Mouse (Mus musculus): ENCODE data around the gene Tdo2.

The Tdo2 gene

DNA sequence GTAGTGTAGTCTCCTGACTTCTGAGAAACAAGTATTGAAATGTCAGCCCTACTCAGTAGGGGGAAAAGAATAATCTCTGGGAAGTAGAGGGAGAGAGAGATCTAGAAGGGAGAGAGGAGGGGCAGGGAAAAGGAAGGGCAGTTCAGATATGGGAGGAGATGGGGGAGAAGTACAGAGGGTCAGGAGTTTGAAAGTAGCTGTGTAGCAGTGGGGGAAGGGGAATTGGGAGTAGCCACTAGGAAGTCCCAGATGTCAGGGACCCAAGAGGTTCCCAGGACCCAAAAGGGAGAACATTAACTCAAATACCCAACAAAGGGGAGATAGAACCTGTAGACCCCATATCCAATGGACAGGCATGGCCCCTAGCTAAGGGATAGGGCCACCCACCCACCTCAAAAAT lies at the start of gene Tdo2:
TSS of gene Tdo2 (minus strand) at position 101 of the 400 bp plus-strand sequence.
- no peak for DNase-seq

DNA sequence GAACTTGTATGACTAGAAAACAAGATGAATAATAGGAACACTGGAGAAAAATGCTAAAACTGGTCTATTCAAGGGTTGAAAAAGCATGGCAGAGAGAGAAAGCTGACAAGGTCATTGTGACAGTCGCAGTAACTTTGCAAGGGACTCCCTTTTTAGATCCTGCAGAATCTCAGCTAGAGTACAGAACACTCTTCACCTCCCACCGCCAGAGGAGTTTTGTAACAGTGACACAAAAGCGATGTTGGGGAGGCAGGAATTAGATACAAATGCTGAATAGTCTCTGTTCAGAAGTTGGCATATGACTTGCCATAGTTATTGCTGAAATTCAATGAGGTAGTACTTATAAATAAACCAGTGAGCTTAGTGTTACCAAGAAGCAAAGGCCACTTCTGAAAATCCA lies 47.1 kb upstream of the Tdo2 start:
- no peak for DNase-seq

DNA sequence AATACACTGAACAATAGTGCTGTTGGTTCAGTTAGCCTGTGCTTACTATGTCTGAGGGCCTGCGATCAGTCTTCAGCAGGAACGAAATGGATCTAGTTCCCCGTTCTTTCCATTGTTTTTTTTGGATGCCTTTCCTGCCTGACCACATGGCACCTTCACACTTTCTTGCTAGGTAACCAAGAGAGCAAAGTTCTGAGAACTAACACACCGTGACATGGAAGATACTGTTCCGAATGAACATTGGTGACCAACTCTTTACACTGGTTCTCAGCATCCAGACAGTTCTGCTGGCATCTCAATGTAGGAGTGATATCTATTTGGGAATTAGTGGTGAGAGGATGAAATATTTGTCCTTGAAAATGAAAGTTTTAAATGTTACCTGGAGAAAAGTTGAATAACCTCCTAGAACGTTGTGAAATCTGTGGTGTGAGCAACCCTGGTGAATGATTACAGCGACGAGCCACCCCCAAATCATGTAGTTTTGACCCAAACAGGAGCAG lies 46.5 kb upstream of the Tdo2 start:
- no peak for DNase-seq

DNA sequence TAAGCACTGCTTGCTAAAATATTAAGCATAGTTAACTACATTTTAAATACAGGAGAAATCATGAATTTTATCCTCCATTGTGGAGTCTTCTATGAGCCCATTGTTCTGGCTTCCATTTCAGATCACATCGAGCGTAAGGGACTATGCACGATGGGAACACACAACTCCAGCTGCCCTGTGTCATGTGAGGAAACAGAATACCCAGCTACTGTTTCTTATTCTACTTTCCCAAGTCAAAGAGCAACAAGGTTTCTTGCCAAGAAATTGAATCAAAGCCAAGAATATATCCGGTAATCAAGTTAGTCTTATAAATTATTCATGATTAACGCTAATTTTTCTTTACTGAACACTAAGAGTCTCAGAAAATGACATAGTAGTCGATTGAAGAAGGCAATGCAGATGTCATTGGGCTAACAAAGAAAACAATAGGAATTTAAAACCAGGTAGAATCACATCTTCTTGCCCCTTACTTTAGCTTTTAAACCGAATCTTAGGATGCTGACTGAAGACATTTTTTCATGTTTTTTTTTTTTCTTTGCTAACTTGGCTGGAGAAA lies 38.2 kb upstream of the Tdo2 start:
- DNase-seq = no peak

DNA sequence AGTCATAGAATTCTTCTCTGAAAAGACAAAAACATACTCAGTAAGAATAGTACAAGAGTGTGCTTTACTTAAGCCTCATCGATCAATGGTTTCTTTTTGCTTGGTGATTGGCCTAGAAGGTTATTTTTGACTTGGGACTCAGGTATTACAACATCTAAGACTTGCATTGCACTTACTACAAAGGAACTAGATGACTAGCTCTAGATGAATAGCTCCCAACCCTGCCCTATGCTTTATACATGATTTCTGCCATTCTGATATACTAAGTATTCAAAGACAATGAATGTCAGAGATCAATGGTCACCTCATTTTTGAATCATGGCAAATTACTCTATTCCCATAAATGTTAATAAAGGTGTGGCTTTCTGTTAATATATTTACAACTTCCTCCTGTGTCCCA lies 31.0 kb upstream of the Tdo2 start:
- DNase-seq = no peak

DNA sequence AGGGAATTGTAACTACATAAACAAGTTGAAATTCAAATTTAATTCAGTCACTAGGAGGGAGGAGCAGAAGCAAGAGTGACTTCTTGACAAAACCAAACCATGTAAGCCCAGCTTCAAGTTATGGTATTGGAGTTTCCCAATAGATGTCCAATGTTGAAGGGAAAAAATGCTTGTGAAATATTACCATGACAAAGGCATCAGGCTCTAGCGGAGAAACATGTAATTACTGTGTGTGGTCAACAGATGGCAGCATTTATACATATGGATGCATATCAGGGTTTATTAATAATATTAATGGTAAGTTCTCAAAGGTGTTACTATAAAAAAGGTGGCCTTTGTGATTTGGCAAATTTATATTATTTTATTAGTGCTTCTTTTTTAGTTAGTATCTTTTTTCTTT lies 20.0 kb upstream of the Tdo2 start:
- peak; percentile 20 for DNase-seq

DNA sequence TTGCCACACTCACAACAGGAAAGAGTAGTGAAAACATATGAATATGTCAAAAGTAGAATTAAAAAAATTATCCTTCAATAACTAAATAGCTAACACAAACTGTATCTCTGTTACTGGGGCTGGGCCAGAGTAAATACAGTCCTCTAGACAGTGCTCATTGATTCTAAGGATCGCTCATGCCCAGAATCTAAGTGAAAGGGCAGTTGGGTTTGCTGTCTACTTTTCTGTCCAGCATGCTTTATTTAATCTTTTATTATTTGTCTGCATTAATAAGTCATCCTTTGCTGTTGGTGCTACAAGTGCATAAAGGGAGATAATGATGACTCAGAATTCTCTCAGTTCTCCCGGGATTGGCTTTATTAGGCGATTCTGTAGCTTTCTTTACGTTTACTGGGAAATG lies 19.4 kb upstream of the Tdo2 start:
- no peak for DNase-seq

DNA sequence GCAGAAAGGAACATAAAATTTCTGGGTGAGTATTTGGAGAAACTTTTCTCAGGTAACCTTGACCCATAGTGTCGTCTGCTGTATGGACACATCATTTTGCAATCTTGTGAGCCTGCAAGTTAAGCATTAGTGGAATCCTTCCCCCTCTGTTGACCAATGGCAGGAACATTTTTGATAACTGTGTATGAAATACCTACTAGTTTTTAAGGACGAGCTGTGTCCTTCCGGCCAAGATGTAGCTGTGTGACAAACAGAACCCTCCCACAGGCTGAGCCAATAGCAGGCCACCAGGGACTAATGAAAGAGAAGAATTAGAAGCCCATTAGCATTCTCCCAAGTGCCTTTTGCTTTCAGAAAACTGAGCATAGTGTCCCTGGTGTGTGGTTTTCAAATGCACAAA lies 14.5 kb upstream of the Tdo2 start:
- no peak for DNase-seq

DNA sequence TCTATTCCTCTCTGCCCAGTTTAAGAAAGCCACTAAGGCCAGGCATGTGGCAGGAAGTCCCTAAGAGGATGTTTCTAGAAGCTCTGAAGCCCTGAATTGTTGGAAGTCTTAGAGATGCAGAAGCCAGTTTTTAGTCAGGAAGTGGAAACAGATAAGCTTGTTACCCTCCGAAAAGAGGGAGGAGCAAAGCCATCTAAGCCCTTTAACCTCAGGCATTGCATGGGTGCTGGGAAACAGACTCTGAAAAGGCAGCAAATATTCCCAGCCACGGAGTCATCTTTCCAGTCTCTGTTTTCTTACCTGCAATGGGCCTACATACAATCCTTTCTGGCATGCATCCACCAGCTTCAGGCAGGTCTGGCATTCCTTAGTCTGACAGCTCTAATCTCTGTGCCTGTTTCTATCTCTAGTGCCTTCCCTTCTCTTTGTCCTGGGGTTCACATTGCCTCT lies 13.7 kb upstream of the Tdo2 start:
- DNase-seq = no peak

DNA sequence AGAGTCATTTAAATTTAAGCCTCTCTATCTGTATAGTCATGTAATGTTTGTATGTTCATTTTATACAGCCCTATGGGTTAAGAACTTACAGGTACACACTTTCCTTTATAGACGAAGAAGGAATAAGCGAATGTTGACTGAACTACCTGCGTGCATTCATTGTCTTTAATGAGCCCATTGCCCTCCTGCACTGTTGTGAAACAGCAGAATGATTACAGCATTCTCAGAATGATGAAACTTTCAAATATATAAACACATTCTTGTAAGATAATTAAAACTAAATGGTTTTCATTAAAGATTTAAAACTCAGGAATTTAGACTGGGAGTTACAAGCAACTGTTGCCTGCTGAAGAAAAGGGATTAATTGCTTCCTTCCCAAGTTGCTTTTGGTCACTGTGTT lies 11.6 kb upstream of the Tdo2 start:
- no peak for DNase-seq

DNA sequence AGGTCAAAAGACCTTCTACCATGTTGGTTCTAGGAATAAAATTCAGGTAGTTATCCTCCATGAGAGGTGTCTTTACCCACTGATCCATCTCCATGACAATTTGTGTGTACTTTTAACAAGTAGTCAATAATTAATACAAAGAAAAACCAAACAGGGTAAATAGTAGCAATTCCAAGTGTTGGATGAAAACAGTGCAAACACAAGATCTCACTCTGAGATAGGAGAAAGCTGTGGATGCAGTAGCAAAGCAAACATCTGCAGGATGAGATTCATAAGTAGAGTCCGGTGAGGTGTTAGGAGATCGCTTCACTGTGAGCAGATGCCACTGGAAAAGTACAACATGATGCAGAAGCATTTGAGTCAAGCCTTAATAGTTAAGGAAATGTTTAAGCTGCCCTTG lies 10.1 kb upstream of the Tdo2 start:
- DNase-seq = no peak

DNA sequence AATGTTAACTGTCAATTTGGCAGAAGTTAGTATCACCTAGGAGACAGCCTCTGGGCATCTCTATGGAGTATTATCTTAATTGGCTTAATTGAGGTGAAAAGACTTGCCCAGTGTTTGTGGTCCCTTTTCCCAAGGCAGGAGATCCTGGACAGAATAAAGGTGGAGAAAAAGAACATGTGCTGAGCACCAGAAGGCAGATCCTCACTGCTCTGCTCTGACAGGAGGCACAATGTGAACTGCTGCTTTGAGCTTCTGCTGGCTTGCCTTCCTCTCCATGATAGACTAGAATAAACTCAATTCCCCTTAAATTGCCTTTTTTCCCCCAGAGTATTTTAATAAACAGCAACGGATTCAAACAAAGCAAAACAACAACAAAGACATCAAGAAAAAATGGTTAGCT lies 9.1 kb upstream of the Tdo2 start:
- no peak for DNase-seq

DNA sequence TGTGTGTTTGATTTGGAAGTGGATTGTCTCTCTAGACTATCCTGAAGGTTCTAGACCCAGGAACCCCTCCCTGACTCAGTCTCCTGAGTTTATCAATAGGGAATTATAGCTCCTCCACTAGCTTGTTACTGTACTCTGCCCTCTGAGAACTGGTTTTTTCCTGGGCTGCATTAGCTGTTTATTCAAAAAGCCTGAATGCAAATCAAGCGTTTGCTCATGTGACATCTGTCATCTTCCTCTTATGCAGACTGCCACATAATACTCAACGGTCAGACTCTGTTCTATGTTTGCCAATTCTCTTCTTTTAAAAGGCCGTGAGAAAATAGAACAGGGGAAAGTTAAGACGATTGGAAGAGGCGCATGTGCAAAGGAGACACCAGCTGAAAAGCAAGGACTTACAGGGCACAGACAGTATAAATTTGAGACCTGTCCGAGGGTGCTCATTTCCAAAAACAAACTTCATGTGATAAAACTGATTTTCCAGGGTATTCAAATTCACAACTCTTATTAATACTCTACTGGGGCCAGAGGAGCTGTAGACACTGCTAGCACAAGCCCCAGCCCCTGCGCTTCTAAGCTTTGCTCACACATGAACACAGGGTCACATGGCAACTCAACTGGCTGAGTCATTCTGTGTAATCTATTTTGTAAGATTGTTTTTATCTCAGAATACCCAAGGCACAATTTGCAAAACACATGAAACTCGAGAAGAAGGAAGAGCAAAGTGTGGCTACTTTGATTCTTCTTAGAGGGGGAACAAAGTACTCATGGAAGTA lies 7.3 kb upstream of the Tdo2 start:
- no peak for DNase-seq

DNA sequence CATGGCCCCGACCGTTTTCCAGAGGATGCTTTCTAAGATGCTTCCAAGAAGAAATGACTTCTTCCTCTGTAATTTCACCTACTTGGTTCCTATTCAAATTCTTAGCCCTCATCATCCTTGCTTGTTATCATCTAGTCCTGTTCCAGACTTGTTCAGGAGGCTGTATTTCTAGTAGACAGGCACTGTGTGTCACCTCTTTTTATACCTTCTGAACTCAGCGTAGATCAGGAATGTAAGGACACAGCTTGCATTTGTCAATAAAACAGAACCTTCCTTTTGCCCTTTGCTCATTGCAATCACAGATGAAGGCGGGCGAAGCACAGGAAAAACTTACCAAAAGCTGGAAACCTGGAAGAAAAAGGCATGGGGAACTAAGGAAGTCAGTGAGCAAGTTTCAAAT lies 6.0 kb upstream of the Tdo2 start, which contains the start of gene Asic5:
TSS of gene Asic5 (plus strand) at position 301 of the 400 bp plus-strand sequence.
- DNase-seq = no peak

DNA sequence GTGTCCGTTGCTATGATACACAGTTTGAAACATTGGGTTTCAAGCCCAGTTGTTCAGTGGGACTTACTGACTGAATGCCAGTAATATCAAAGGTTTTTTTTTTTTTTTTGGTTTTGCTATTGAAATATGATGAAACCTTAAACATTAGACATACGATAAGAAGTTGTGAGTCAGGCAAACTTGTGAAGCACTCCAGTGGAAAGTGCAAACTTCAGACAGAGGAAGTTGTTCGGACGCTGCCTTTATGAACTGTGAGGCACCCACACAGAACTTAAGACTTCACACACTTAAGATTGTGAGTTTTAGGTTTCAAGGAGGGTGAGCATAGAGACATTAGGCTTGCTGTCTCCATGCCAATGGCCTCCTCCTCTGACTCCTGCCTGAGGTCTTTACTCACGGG lies 5.6 kb upstream of the Tdo2 start:
- no peak for DNase-seq

DNA sequence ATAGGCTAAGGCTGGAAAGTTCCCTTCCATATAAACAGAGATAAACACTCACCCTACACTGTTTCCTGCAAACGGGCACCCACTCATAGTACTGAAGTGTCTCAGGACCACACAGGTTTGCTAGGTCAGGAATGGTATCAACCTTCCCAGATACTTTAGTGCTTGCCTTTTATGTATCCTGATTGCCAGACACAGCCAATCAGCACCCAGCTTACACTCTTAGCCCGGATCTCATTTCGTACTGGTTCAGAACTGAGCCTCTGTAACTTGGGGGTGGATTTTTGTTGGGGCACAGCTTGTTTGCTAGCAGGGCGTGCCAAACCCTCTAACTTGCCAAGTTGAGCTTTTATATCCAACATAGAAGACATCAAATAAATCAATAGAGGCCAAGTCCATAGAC lies 395 bp downstream of the Tdo2 start:
- DNase-seq = no peak

DNA sequence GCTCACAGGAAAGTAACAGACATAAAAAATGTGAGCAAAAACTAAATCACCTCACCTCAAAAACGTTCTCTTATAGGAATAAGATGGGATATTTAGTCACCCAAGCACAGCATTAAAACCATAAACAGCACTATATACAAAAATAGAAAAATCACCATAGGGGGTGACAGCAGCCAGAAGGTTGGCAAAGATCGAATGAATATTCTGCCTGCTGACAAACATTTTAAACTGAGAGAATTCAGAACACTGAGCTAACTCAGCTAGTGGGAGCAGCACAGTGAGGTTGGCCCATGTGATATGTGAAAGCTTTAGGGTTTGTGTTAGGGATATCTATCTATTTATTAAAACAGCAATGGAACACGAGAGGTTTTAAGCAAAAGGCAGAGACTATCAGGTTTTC lies 11.4 kb downstream of the Tdo2 start:
- DNase-seq = no peak

DNA sequence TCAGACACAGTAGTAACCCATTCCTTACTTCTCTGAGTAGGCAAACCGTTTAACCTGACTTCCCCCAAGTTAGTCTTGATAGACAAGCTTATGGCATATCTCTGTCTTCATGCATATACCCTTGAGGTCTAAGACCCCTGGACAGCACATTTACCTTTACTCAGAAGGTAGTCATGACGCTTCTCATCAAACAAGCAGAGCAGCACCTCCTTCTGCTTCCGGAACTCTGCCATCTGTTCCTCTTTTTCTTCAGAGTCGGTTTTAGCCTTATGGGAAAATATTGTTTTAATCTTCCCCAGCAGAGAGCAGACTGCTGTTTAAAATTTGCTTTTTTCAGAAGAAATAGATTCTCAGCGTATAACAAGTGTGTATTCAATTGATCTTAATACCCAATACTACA lies 12.2 kb downstream of the Tdo2 start:
- no peak for DNase-seq

DNA sequence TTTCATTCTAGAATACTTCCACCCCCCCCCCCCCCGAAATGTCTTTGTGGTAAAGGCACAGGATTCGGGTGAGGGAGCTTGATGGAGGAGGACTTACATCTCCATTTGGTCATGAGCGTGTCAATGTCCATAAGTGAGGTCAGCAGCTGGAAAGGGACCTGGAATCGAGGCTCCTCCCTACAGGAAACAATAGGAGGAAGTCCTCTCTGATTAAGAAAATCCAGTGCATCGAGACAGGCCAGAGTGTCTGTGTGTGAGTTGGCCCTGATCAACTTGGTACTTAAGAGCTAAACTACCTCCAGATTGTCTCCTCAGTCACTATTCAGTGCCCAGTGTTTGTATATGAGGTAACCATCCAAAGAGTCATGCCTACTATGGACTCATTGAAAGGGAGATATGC lies 14.7 kb downstream of the Tdo2 start:
- DNase-seq = no peak

DNA sequence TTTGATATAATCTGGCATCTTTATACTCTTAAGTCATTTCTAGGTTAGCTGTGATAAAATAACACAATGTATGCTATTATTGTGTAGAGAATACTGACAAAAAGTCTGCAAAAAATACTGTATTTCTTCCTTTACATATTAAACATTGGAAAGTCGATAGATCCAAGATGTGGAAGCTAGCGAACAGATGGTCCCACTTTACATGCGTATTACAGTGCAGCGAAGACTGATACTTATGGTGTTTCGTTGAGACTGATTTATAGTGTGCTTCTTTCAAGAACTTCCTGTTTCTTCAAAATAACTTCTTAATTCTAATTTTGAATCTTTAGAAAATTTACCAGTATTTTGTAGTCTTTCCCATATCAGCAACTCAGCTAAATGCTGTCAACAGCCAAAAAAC lies 18.5 kb downstream of the Tdo2 start:
- no peak for DNase-seq

DNA sequence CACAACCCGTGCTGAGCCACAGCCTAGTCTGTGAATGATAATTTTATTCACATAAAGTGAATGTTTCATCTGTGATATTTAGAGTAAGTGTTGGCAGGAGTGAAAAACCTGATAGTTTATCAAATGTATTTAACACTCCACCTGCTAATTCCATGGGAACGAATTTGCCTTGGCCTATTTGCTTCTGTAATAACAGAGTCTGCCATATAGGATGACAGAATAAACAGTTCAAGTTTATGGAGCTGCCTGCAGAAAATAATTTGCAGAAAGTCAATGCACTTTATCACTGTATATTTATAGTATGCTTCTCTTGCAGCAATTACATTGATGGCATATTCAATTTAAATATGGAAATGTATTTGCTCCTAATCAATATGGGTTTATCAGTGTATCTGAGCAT lies 24.2 kb downstream of the Tdo2 start:
- no peak for DNase-seq

DNA sequence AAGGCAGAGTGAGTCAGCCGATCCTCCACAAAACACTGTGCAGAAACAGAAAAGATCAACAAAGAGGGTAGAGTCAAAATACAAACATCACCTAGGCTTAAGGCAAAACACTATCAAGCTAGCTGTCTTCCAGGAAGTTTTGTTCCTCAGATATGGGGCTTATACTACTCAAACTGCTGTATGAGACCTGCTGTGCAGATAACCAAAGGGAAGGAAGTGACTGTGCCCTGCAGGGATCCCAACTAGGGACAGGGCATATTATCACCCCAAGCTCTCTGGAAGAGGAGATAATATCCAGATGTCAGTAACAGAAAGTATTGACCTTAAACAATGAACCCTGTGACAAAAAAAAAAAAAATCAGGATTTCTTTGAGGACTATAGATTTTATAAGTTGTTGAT lies 27.0 kb downstream of the Tdo2 start:
- DNase-seq = no peak

DNA sequence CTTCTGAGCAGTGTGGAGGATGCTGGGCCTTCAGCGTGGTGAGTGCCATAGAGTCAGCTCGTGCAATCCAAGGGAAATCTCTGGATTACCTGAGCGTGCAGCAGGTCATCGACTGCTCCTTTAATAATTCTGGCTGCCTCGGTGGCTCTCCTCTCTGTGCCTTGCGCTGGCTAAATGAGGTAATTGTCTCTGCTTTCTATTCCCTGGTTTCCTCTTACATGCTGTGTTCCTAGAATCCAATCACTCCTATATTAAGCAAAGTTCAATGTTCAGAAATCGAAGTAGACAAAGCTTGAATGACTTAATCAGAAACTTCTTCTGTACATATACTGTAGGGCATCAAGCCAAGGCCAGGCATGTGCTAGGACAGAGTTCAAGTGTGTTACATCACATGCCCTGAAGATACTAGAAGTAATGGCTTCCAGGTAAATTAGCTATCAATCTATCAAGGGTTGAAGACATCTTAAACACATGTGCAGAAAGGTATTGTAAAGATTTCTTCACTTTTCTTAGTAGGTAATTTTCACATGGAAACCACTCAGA lies 31.1 kb downstream of the Tdo2 start:
- DNase-seq = no peak

DNA sequence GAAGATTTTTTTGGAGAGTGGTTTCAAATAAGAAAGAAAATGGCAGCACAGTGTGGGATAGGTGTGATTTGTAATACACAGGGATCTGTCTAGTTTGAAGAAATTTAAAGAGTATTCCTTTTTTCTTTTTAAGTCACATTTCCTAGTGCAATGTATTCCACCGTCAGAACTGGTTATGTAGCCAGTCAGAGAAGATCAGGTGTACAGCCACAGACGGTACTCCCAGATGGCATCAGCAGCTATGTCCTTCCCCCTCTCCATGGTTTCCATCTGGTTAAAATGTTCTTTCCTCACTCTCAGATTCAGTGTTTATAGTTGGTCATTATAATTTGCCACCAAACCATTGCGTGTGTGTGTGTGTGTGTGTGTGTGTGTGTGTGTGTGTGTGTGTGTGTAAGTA lies 32.9 kb downstream of the Tdo2 start:
- DNase-seq = no peak

DNA sequence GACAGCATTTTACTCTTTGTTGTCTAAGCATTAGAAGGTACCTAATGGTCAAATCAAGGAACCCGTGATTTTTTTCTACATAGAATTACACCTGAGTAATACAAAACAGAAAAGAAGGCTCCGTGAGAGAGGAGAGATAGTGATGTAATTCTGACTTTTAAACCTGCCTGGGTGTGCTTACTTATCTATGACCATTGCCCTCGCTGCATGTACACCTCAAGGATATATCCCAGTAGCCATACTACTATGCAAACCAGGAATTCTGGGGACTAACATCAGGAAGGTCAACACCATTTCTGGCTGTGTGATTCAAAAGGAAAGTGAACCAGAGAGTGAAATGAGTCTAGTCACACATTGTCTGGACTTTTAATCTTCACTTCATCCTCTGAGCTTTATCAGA lies 33.7 kb downstream of the Tdo2 start:
- no peak for DNase-seq

All from thymus, postnatal 14 days (tissue).